Mouse (Mus musculus): ENCODE data around the gene Trmt112. TPM values are rescaled to one million over a fixed set of nuclear protein-coding genes. Genes with fewer than 3 reads are reported as not detected.
A peak's percentile ranks its signal among the peaks of the same experiment; 100 is the strongest.

Gene Trmt112
- total RNA-seq, 2 experiments from 2014 or later = 31.7 to 38.8 TPM

- intact Hi-C loops (cut with DNase I) = loop anchor here (2.0 kb wide), 1 partner anchor 44 kb away; no protein-coding TSS in a partner anchor
These were observed 15.2 kb downstream of the Trmt112 start for GRCm38 (mm10) chr19:6924461-6925306.

GRCm38 (mm10) chr19:6925307-6925573 is 15.7 kb downstream of the Trmt112 start, which contains the start of gene Catsperz:
Catsperz (minus strand) TSS chr19:6925380.
- intact Hi-C loops (cut with DNase I) = loop anchor here (2.0 kb wide), 1 partner anchor 44 kb away; no protein-coding TSS in a partner anchor
- DNase-seq = no peak

More at GRCm38 (mm10) chr19:6924461-6925306, 15.2 kb downstream of the Trmt112 start:
- DNase-seq = peak; percentile 79 to 83

- no peak for DNase-seq
- intact Hi-C loops (cut with DNase I) = loop anchor here (2.0 kb wide), 1 partner anchor 43 kb away; no protein-coding TSS in a partner anchor
These were observed 16.3 kb downstream of the Trmt112 start for GRCm38 (mm10) chr19:6925611-6926329.

- DNase-seq = no peak
- intact Hi-C loops (cut with DNase I) = no loop called here
These were observed 17.2 kb downstream of the Trmt112 start for GRCm38 (mm10) chr19:6926559-6927255.

- intact Hi-C loops (cut with DNase I) = no loop called here
- no peak for DNase-seq
These were observed 18.6 kb downstream of the Trmt112 start for GRCm38 (mm10) chr19:6928080-6928479.

GRCm38 (mm10) chr19:6931002-6931401 is 21.5 kb downstream of the Trmt112 start:
- DNase-seq = no peak
- intact Hi-C loops (cut with DNase I) = loop anchor here (5.0 kb wide), 1 partner anchor 86 kb away; the partner anchor contains the start of gene Fermt3

GRCm38 (mm10) chr19:6932018-6932417 is 22.5 kb downstream of the Trmt112 start:
- intact Hi-C loops (cut with DNase I) = loop anchor here (5.0 kb wide), 1 partner anchor 85 kb away; the partner anchor contains the start of gene Fermt3
- DNase-seq = no peak

GRCm38 (mm10) chr19:6933102-6933435 is 23.6 kb downstream of the Trmt112 start:
- DNase-seq = no peak
- intact Hi-C loops (cut with DNase I) = loop anchor here (5.0 kb wide), 1 partner anchor 84 kb away; the partner anchor contains the start of gene Fermt3

GRCm38 (mm10) chr19:6933436-6934194 is 24.1 kb downstream of the Trmt112 start:
- DNase-seq = no peak
- intact Hi-C loops (cut with DNase I) = loop anchor here (5.0 kb wide), 1 partner anchor 84 kb away; the partner anchor contains the start of gene Fermt3

GRCm38 (mm10) chr19:6934195-6934977 is 24.9 kb downstream of the Trmt112 start, which contains the start of gene Kcnk4:
Kcnk4 (minus strand) TSS chr19:6934515.
- no peak for DNase-seq
- intact Hi-C loops (cut with DNase I) = loop anchor here (5.0 kb wide), 1 partner anchor 83 kb away; the partner anchor contains the start of gene Fermt3

GRCm38 (mm10) chr19:6936299-6936698 is 26.8 kb downstream of the Trmt112 start:
- DNase-seq = no peak
- intact Hi-C loops (cut with DNase I) = no loop called here

- intact Hi-C loops (cut with DNase I) = no loop called here
- DNase-seq = no peak
These were observed 28.3 kb downstream of the Trmt112 start for GRCm38 (mm10) chr19:6937541-6938465.

GRCm38 (mm10) chr19:6939106-6940002 is 29.9 kb downstream of the Trmt112 start:
- intact Hi-C loops (cut with DNase I) = loop anchor here (2.0 kb wide), 1 partner anchor 15 kb away; no protein-coding TSS in a partner anchor
- DNase-seq = no peak

GRCm38 (mm10) chr19:6940396-6941351 is 31.2 kb downstream of the Trmt112 start:
- DNase-seq = no peak
- intact Hi-C loops (cut with DNase I) = loop anchor here (2.0 kb wide), 1 partner anchor 14 kb away; no protein-coding TSS in a partner anchor
